Mouse (Mus musculus) spleen, adult 2 months (tissue): ENCODE results near the gene Irak1bp1. TPM values are rescaled to one million over a fixed set of nuclear protein-coding genes. Genes with fewer than 3 reads are reported as not detected.

Experiments used
- DNase-seq, 2 experiments: peaks; one replicate each; pipeline versions ENCODE4 v3.0.0 to v3.0.0-alpha.2; 2012 to 2021; ENCODE audit warnings: low spot score in 2 of 2, low read depth in 1 of 2
- H3K27ac ChIP-seq: fragments of 200-500 bp; 2 replicates; pipeline ENCODE4 v1.5.1; 2012; ENCODE audit warnings: low read length, inconsistent platforms; ENCODE audit not compliant: insufficient read depth
- H3K27me3 ChIP-seq: fragments of 200-500 bp; 2 replicates; pipeline ENCODE4 v1.6.1; 2012; ENCODE audit warnings: mild to moderate bottlenecking, moderate library complexity, low read length, inconsistent platforms; ENCODE audit not compliant: control insufficient read depth, insufficient read depth
- H3K36me3 ChIP-seq: fragments of 200-500 bp; 2 replicates; pipeline ENCODE4 v1.6.1; 2012; ENCODE audit warnings: mild to moderate bottlenecking, low read length, inconsistent platforms; ENCODE audit not compliant: control insufficient read depth, insufficient read depth
- H3K4me1 ChIP-seq: fragments of 200-500 bp; 2 replicates; pipeline ENCODE4 v1.6.1; 2011; ENCODE audit warnings: inconsistent platforms; ENCODE audit not compliant: control insufficient read depth, insufficient read depth, insufficient read length
- H3K4me3 ChIP-seq: fragments of 200-500 bp; 2 replicates; pipeline ENCODE4 v1.5.1; 2011; ENCODE audit warnings: mild to moderate bottlenecking, inconsistent platforms; ENCODE audit not compliant: insufficient read depth, insufficient read length; ENCODE audit errors: extremely low read depth
- CTCF ChIP-seq: fragments of 200-500 bp; IDR thresholded peaks from 2 replicates; pipeline ENCODE4 v1.5.1; 2011; ENCODE audit warnings: mild to moderate bottlenecking, inconsistent platforms; ENCODE audit not compliant: insufficient read depth, insufficient read length, insufficient replicate concordance; ENCODE audit errors: extremely low read depth
- POLR2A ChIP-seq: fragments of 200-500 bp; IDR thresholded peaks from 2 replicates; pipeline ENCODE4 v1.6.1; 2011; ENCODE audit warnings: low read depth, low read length, inconsistent platforms
- WGBS: fragments of 180-500 bp; shearing (Covaris S2); methylation state at CpG from one replicate; pipeline ENCODE4 v1.1.7; 2018; 5-methylcytosine and 5-hydroxymethylcytosine counted together
- polyA plus RNA-seq: library from polyadenylated mRNA; depleted of rRNA; stranded (reverse); fragments of >200 nt; gene quantifications from 2 replicates; pipeline ENCODE4 v1.2.3, GENCODE M21; 2012

The Irak1bp1 gene
- polyA plus RNA-seq, 1 experiment, result 1.8 TPM

DNA sequence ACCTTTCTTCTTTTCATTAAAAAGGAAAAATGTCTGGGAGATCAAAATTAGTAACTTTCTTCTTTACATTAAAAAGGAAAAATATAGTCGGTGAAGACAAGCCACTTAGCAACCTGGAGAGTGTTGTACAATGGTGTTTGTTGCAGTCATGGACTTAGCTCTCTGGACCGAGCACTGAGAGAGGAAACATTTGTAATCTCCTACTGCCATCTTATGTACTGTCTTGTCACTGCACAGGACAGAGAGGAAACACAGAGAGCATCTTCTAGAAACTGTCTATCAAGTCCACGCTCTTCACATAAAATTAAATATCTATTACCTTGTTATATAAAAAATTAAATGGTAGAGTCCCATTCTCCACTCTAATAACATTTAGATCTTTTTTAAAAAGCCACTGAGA is 14.8 kb upstream of the Irak1bp1 start:
- Histone ChIP-seq H3K27ac (no peak overlapping the region), H3K36me3 (no peaks in the 10 kb centered on the region), H3K4me3 (no peak overlapping the region), H3K27me3 (no peaks in the 10 kb centered on the region; the same call in 1 of the 2 replicates), H3K4me1 (no peaks in the 10 kb centered on the region)
- TF ChIP-seq POLR2A (no peak), CTCF (no peak)
- 63% methylated on average over 3 of the region's 3 CpGs for WGBS
- DNase-seq, result no peak

DNA sequence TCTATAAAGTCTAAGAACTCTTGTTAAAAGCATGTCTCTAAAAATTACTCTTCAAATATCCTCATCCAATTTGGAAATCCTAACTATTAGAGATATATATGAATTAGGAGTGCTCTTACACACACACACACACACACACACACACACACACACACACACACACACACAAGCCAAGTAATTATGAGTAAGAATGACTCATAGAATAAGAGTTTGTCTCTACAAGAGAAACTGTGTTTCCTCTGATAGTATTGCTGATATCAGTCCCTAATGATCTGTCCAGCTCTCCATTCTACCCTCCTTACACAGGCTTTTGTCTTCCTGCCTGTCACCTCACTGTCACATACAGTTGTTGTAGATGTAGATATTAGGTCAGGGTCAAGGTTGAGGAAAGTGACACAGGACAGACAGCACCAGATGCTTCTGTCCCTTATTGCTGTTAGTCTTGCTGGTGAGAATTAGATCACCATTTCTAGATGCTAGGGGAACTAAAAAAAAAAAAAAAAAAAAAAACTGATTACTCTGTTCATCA is 14.0 kb upstream of the Irak1bp1 start:
- DNase-seq, result no peak
- TF ChIP-seq POLR2A (no peak), CTCF (no peak)
- Histone ChIP-seq H3K4me3 (no peak overlapping the region), H3K4me1 (no peaks in the 10 kb centered on the region), H3K27ac (no peak overlapping the region), H3K27me3 (no peaks in the 10 kb centered on the region; the same call in 1 of the 2 replicates), H3K36me3 (no peaks in the 10 kb centered on the region)

DNA sequence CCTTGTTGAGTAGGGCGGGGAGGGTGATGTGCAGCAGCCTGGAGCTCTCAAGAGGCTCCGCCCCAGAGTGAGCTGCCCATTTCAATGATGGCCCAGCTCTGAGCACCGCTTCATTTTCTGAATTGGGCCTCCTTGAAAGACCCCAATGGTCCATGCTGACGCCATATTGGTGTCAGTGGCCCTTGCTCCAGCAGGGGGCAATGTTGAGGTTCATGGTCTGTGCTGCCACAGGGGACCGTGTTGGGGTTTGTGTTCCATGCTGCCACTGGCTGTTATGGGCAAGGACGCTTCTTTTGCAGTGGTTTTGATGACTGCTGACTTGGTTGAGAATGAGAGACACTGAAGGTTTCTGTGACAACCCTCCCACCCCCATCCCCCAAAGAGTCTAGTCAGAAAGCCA is 2.9 kb upstream of the Irak1bp1 start:
- Histone ChIP-seq H3K4me3 (no peak overlapping the region), H3K27me3 (no peaks in the 10 kb centered on the region), H3K36me3 (no peaks in the 10 kb centered on the region), H3K4me1 (no peaks in the 10 kb centered on the region; the same call in 1 of the 2 replicates), H3K27ac (no peak overlapping the region)
- TF ChIP-seq POLR2A, result no peak
- no peak for TF ChIP-seq CTCF
- 93% methylated on average over 6 of the region's 6 CpGs for WGBS
- no peak for DNase-seq

DNA sequence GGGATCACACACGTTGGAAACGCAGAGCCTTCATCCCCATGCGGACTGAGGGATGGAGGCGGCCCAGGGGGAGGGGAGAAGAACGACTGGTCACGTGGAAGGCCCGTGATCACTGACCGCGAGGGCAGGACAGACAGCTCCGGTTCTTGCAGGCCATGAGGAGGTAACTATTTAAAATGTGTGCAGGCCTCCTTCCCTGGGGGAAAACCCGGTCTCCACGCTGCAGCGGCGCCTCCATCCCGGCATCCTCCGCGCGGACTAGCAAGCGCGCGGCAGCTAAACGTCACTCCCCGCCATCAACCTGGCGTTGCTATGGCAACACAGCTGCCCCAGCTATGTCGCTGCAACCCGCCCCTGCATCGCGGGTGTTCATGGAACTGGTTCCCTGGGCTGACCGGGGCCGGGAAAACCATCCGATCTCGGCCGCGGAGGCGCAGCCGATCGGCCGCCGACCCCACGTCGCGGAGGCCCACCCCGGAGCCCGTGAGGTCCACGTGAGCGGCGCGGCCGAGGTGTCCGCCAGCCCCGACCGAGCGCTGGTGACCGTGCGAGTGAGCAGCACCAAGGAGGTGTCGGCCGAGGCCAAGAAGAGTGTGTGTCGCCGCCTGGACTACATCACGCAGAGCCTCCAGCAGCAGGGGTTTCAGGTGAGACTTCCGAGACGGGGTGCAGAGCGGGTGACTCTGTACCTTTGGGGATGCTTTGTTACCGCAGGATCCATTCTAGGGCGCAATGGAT is 522 bp downstream of the Irak1bp1 start:
- 1% methylated on average over 65 of the region's 65 CpGs for WGBS
- H3K36me3 ChIP-seq, result no peaks in the 10 kb centered on the region
- no peak; the same call in 1 of the 2 replicates for TF ChIP-seq POLR2A
- no peak for TF ChIP-seq CTCF
- no peaks in the 10 kb centered on the region for H3K27me3 ChIP-seq
- peak overlapping the region; percentile 66 for H3K4me3 ChIP-seq
- 0 out of 2 replicates have a peak overlapping the region, but pooled peaks have one; percentile 1 for H3K27ac ChIP-seq
- peak; percentile 77 to 85 for DNase-seq
- no peaks in the 10 kb centered on the region; the same call in 1 of the 2 replicates for H3K4me1 ChIP-seq

DNA sequence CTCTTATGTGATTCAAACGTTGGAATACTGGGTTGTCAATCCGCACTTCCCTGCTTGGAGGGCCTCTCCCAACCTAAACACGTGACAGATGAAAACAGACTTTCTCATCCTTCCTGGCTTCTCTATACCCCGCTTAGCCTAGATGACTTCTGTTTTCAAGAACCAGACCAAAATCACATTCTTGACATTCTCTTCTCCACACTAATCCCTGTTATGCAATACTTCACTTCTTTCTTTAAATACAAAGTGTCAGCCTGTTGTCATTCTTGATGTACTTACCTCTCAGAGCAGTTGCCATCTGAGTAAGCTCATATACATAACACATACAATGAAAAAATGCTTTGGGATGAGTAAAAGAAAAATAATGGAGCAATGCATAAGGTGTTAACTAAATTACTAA is 2.6 kb downstream of the Irak1bp1 start:
- H3K4me1 ChIP-seq, result no peaks in the 10 kb centered on the region; the same call in 1 of the 2 replicates
- H3K27ac ChIP-seq, result no peak overlapping the region
- no peaks in the 10 kb centered on the region for H3K27me3 ChIP-seq
- WGBS, result 86% methylated on average over 4 of the region's 4 CpGs
- TF ChIP-seq CTCF (no peak), POLR2A (no peak)
- no peak overlapping the region for H3K4me3 ChIP-seq
- DNase-seq, result no peak
- no peaks in the 10 kb centered on the region for H3K36me3 ChIP-seq

DNA sequence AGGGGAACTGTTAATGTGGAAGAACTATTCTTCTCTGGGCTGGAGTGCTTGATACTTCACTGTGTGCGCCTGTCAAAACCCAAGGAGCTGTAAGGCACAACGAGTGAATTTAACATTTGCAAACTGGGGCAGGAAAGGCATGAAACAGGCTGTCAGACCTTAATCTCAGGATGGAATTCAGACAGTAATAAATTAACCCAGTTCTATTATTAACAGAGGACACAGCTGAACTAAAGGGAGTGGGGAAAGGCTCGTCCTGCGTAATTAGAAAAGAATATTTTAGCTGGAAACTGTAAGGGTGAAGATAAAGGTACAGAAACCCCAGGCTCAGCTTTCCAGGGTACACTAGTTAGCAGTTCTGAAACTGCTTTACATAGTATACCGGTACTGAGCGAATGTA is 6.6 kb downstream of the Irak1bp1 start:
- DNase-seq, result no peak
- WGBS, result 81% methylated on average over 6 of the region's 6 CpGs
- Histone ChIP-seq H3K4me3 (no peak overlapping the region), H3K36me3 (no peaks in the 10 kb centered on the region), H3K27ac (no peak overlapping the region), H3K27me3 (no peaks in the 10 kb centered on the region), H3K4me1 (no peaks in the 10 kb centered on the region)
- TF ChIP-seq CTCF, result no peak
- TF ChIP-seq POLR2A, result no peak

DNA sequence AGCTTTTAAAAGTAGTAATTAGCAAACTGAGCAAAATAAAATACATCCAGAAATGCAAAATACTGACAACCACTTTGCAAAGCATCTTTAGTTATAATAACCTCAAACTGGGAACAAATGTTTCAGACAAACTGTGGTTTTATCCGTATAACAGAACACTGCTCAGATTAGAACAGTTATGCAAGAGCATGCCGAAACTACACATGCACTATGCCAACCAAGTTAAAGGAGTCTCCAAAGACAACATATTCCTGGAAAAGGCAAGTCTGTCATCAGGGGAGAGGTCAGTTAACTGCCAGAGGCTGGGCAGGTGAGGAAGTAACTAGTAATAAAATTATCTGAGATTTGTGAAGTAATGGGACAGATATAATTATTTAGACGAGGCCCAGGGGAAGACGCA is 13.3 kb downstream of the Irak1bp1 start:
- H3K4me1 ChIP-seq, result no peaks in the 10 kb centered on the region
- no peaks in the 10 kb centered on the region for H3K27me3 ChIP-seq
- WGBS, result 79% methylated on average over 4 of the region's 4 CpGs
- H3K27ac ChIP-seq, result no peak overlapping the region
- H3K4me3 ChIP-seq, result no peak overlapping the region
- H3K36me3 ChIP-seq, result no peaks in the 10 kb centered on the region
- no peak for DNase-seq
- TF ChIP-seq POLR2A (no peak), CTCF (no peak)
